Mouse (Mus musculus) heart, postnatal 10 days (tissue): ENCODE measurements around the gene Igtp. TPM values are rescaled to one million over a fixed set of nuclear protein-coding genes. Genes with fewer than 3 reads are reported as not detected.
"Not testable (repeated sequence)": the region's sequence is repeated elsewhere in the genome, so short reads cannot be mapped to it uniquely, and the experiment has no call there.

Experiments
- DNase-seq, 2 experiments: peaks; one replicate each; pipeline ENCODE4 v3.0.0; 2021
- intact Hi-C: fragments of 180-260 bp; cut with DNase I; formaldehyde crosslinking; loops from one replicate; pipeline ENCODE4 v1.15.1; 2025
- total RNA-seq, 2 experiments: library from RNA; stranded (reverse); gene quantifications; 2 replicates each; pipeline ENCODE4 v1.2.3; 2021

The Igtp gene
- total RNA-seq, 2 experiments from 2014 or later: 3.1 to 5.1 TPM

- intact Hi-C loops: no loop called here
- DNase-seq: peak in 1 of 2 experiments; percentile 17
Observed at GRCm38 (mm10) chr11:58211062-58211681, 11.8 kb downstream of the Igtp start.

- intact Hi-C loops: no loop called here
- DNase-seq: no peak
Observed at GRCm38 (mm10) chr11:58211682-58212067, 12.3 kb downstream of the Igtp start.

GRCm38 (mm10) chr11:58213673-58214342, 14.5 kb downstream of the Igtp start:
- DNase-seq: no peak

GRCm38 (mm10) chr11:58214391-58215048, 15.2 kb downstream of the Igtp start:
- intact Hi-C loops: loop anchor here (2.0 kb wide), 1 partner anchor 14 kb away; no protein-coding TSS in a partner anchor

More at GRCm38 (mm10) chr11:58213673-58214342, 14.5 kb downstream of the Igtp start:
- intact Hi-C loops: loop anchor here (2.0 kb wide), 1 partner anchor 13 kb away; no protein-coding TSS in a partner anchor

GRCm38 (mm10) chr11:58215049-58215430, 15.7 kb downstream of the Igtp start:
- DNase-seq: not testable (repeated sequence)
- intact Hi-C loops: loop anchor here (2.0 kb wide), 1 partner anchor 14 kb away; no protein-coding TSS in a partner anchor

More at GRCm38 (mm10) chr11:58214391-58215048, 15.2 kb downstream of the Igtp start:
- DNase-seq: peak; percentile 89 to 90

GRCm38 (mm10) chr11:58215814-58216213, 16.5 kb downstream of the Igtp start:
- DNase-seq: no peak
- intact Hi-C loops: loop anchor here (2.0 kb wide), 1 partner anchor 15 kb away; no protein-coding TSS in a partner anchor

GRCm38 (mm10) chr11:58216823-58217222, 17.5 kb downstream of the Igtp start:
- intact Hi-C loops: no loop called here

GRCm38 (mm10) chr11:58223751-58224150, 24.4 kb downstream of the Igtp start:
- DNase-seq: peak; percentile 69 to 77
- intact Hi-C loops: loop anchor here (5.0 kb wide), 1 partner anchor 271 kb away; no protein-coding TSS in a partner anchor

More at GRCm38 (mm10) chr11:58216823-58217222, 17.5 kb downstream of the Igtp start:
- no peak for DNase-seq

GRCm38 (mm10) chr11:58224313-58224712, 25.0 kb downstream of the Igtp start:
- peak; percentile 22 to 30 for DNase-seq
- intact Hi-C loops: loop anchor here (5.0 kb wide), 1 partner anchor 272 kb away; no protein-coding TSS in a partner anchor

- DNase-seq: not testable (repeated sequence)
- intact Hi-C loops: loop anchor here (1.0 to 5.0 kb wide), 2 partner anchors 46 to 273 kb away; no protein-coding TSS in a partner anchor
Observed at GRCm38 (mm10) chr11:58224872-58225271, 25.5 kb downstream of the Igtp start.

GRCm38 (mm10) chr11:58225655-58226054, 26.3 kb downstream of the Igtp start:
- peak; percentile 86 to 90 for DNase-seq
- intact Hi-C loops: loop anchor here (1.0 kb wide), 1 partner anchor 46 kb away; no protein-coding TSS in a partner anchor

GRCm38 (mm10) chr11:58226425-58226824, 27.1 kb downstream of the Igtp start:
- DNase-seq: no peak
- intact Hi-C loops: no loop called here

GRCm38 (mm10) chr11:58228021-58228420, 28.7 kb downstream of the Igtp start:
- intact Hi-C loops, DNase-seq: not testable (repeated sequence)

- intact Hi-C loops: no loop called here
- DNase-seq: no peak
Observed at GRCm38 (mm10) chr11:58230396-58230910, 31.1 kb downstream of the Igtp start.

GRCm38 (mm10) chr11:58231156-58231555, 31.8 kb downstream of the Igtp start:
- DNase-seq: no peak
- intact Hi-C loops: no loop called here

- intact Hi-C loops, DNase-seq: not testable (repeated sequence)
Observed at GRCm38 (mm10) chr11:58234551-58234950, 35.2 kb downstream of the Igtp start.

GRCm38 (mm10) chr11:58235152-58235551, 35.8 kb downstream of the Igtp start:
- DNase-seq: peak in 1 of 2 experiments; percentile 52
- intact Hi-C loops: loop anchor here (5.0 kb wide), 1 partner anchor 352 kb away; no protein-coding TSS in a partner anchor

- peak; percentile 19 to 40 for DNase-seq
- intact Hi-C loops: loop anchor here (5.0 kb wide), 1 partner anchor 348 kb away; no protein-coding TSS in a partner anchor
Observed at GRCm38 (mm10) chr11:58238840-58239791, 39.8 kb downstream of the Igtp start.

- intact Hi-C loops: no loop called here
- DNase-seq: peak; percentile 29 to 48
Observed at GRCm38 (mm10) chr11:58247294-58247693, 47.9 kb downstream of the Igtp start.
